Mouse (Mus musculus): ENCODE measurements around the gene Rusc1.
"Not testable (repeated sequence)": the region's sequence is repeated elsewhere in the genome, so short reads cannot be mapped to it uniquely, and the experiment has no call there.

DNA sequence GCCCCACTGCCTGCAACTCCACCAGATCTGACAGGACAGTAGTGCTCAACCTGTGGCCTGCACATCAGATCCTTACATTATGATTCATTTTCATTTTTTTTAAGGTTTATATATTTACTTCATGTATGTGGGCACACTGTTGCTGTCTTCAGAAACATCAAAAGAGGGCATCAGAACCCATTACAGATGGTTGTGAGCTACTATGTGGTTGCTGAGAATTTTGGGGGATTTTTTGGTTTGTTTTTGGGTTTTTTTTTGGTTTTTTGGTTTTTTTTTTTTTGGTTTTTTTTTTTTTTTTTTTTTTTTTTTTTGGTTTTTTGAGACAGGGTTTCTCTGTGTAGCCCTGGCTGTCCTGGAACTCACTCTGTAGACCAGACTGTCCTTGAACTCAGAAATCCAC lies 10.8 kb downstream of the Rusc1 start:
- TF ChIP-seq POLR2A (IDR thresholded peaks at IDR 0.05; ENCODE audit: low read depth, low read length); CTCF (conservative IDR thresholded peaks at IDR 0.05; ENCODE audit: insufficient read depth, insufficient read length, low read depth, low read length): not testable (repeated sequence)

All from kidney, adult 2 months (tissue).